Mouse (Mus musculus): ENCODE results near the gene Cldn34c1. TPM values are rescaled to one million over a fixed set of nuclear protein-coding genes. Genes with fewer than 3 reads are reported as not detected.
"Not testable (repeated sequence)": the region's sequence is repeated elsewhere in the genome, so short reads cannot be mapped to it uniquely, and the experiment has no call there.

Cldn34c1 gene
- total RNA-seq (2012; rRNA removed) (not detected in 2 replicates), total RNA-seq (2014; rRNA removed) (not detected in 2 replicates), polyA plus RNA-seq (2012; ENCODE audit: insufficient read length, low read depth) (not detected in 2 replicates)

DNA sequence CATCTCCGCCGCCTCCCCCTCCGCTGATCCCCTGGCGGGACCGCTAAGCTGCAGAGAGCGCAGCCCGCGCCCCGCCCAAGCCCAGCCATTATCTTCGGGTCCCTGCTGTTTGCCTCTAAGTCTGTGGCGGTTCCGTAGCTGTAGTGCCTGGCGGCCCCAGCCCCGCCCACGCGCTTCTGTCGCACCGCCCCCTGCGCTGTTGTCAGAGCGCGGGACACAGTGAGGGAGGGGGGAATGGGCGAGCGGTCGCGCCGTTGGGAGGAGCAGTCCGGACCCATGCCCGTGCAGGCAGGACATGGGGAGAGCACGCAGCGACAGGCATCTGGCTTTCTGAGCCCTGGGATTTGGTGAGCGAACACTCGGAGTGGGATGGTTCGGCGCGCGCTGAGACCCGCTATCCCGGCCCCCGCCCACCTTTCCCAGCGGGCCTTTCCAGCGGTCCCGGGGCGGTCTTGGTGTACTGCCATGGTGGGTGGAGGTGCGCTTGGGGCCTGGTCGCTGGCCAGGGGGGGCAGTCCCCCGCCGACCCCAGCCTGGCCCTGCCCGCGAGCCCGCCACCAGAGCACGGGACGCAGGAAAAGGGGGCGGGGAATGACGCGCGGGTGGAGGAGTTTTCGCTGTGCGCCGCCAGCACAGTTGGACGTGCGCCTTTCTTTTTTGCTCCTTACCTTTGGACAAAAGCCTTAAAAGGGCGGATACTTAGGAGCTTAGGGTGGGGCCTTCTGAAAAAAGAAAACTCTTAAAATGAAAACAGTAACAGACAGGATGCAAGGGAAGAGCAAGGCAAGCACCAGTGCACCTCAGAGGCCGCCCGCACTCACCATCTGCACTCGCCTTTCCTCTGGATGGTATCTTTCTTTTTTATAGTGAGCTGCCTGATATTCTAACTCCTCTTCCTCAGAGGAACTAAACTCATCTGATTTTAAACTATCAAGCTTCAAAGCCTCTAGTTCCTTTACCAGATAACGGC lies at the start of gene Cldn34c1:
Cldn34c1 (plus strand) TSS at position 205 of the 970 bp plus-strand sequence.
- Histone ChIP-seq H3K27ac (ENCODE audit: insufficient read depth, low read depth) (no peak within 1 kb of the TSS), H3K27me3 (replicated peaks) (no peaks in the 10 kb centered on the region), H3K4me1 (ENCODE audit: control insufficient read depth in 1 of 2, insufficient read depth in 2 of 2) (no peaks in the 10 kb centered on the region), H3K9ac (ENCODE audit: insufficient read depth, low read depth) (no peak within 1 kb of the TSS), H3K79me2 (replicated peaks; ENCODE audit: control insufficient read depth, extremely low read depth, insufficient read depth, poor library complexity, severe bottlenecking) (no peaks in the 10 kb centered on the region), H3K4me3 (replicated peaks in 1 of 3; ENCODE audit: low read depth in 2 of 3, low read length in 2 of 3, poor library complexity in 1 of 3) (no peak within 1 kb of the TSS), H3K4me2 (ENCODE audit: insufficient read depth, low read depth, poor library complexity, severe bottlenecking) (no peak within 1 kb of the TSS), H3K9me3 (replicated peaks; ENCODE audit: low read length) (peaks cover 6% of the 10 kb centered on the region), H3K36me3 (replicated peaks in 1 of 2; ENCODE audit: control insufficient read depth in 1 of 2, insufficient read depth in 1 of 2, low read length in 1 of 2) (no peaks in the 10 kb centered on the region)
- dilution Hi-C loops (cut with MboI; ENCODE audit: extremely low pct_ligation_motif_present, extremely low pct_unique_long_range_greater_than_20kb, low sequenced_read_pairs): no loop called here
- in situ Hi-C loops (cut with MboI; ENCODE audit: low pct_ligation_motif_present, low pct_unique_long_range_greater_than_20kb, low sequenced_read_pairs): no loop called here
- TF ChIP-seq POLR2AphosphoS2 (IDR thresholded peaks at IDR 0.05; ENCODE audit: low read depth, low read length): no peak
- TF ChIP-seq ELF1 (IDR thresholded peaks at IDR 0.05; ENCODE audit: low read depth, low read length): no peak
- DNase-seq (ENCODE audit: extremely low read depth): no peak

DNA sequence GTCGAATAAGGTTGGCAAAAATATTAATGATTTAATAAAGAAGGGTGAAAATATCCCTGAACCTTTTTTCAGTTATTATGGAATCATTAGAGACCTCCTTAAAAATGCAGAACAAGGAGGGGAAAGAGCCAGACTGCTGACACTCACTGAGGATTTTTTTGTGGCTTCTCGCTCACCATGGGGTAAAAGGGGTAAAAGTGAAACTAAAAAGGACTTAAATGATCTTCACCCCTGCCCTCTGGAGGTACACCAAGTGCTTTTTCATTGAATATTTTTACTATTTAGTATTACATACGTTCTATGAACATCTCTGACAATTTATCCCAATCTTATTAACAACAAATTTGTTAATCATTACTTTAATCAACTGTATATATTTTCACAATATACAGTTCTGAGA lies 15.9 kb upstream of the Cldn34c1 start:
- H3K79me2 ChIP-seq (replicated peaks; ENCODE audit: control insufficient read depth, extremely low read depth, insufficient read depth, poor library complexity, severe bottlenecking): no peaks in the 10 kb centered on the region
- no peak overlapping the region for H3K4me3 ChIP-seq (replicated peaks in 1 of 3; ENCODE audit: low read depth in 2 of 3, low read length in 2 of 3, poor library complexity in 1 of 3)
- dilution Hi-C loops (cut with MboI; ENCODE audit: extremely low pct_ligation_motif_present, extremely low pct_unique_long_range_greater_than_20kb, low sequenced_read_pairs): no loop called here

DNA sequence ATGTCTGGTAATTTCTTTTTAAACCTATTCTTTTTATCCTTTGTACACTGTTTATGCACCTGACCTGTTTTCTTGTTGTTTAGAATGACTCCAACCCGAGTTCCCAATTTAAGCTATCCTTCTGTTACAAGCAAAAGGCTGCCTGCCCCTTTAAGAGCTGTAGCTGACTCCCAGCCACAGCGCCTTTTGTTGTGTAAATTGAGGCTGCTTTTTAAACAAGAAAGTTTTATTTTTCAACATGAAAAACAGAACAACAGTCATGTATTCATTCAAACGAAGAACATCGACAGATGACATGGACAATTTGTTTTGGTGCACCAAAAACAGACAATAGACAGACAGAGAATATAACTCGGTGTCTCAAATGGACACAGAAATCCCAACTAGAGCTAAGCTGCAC lies 489 bp upstream of the Cldn34c1 start:
- H3K36me3 ChIP-seq (replicated peaks in 1 of 2; ENCODE audit: control insufficient read depth in 1 of 2, insufficient read depth in 1 of 2, low read length in 1 of 2); in situ Hi-C loops (cut with MboI; ENCODE audit: low pct_ligation_motif_present, low pct_unique_long_range_greater_than_20kb, low sequenced_read_pairs); H3K79me2 ChIP-seq (replicated peaks; ENCODE audit: control insufficient read depth, extremely low read depth, insufficient read depth, poor library complexity, severe bottlenecking); H3K9ac ChIP-seq (ENCODE audit: insufficient read depth, low read depth); H3K9me3 ChIP-seq (replicated peaks; ENCODE audit: low read length); H3K4me3 ChIP-seq (replicated peaks in 1 of 3; ENCODE audit: low read depth in 2 of 3, low read length in 2 of 3, poor library complexity in 1 of 3); DNase-seq (ENCODE audit: extremely low read depth); H3K4me2 ChIP-seq (ENCODE audit: insufficient read depth, low read depth, poor library complexity, severe bottlenecking); H3K27ac ChIP-seq (ENCODE audit: insufficient read depth, low read depth); H3K27me3 ChIP-seq (replicated peaks); dilution Hi-C loops (cut with MboI; ENCODE audit: extremely low pct_ligation_motif_present, extremely low pct_unique_long_range_greater_than_20kb, low sequenced_read_pairs); H3K4me1 ChIP-seq (ENCODE audit: control insufficient read depth in 1 of 2, insufficient read depth in 2 of 2): not testable (repeated sequence)

More for the DNA sequence above, 15.9 kb upstream of the Cldn34c1 start:
- Histone ChIP-seq H3K9ac (ENCODE audit: insufficient read depth, low read depth) (no peak overlapping the region), H3K4me1 (ENCODE audit: control insufficient read depth in 1 of 2, insufficient read depth in 2 of 2) (no peaks in the 10 kb centered on the region), H3K36me3 (replicated peaks in 1 of 2; ENCODE audit: control insufficient read depth in 1 of 2, insufficient read depth in 1 of 2, low read length in 1 of 2) (no peaks in the 10 kb centered on the region), H3K27me3 (replicated peaks) (no peaks in the 10 kb centered on the region), H3K9me3 (replicated peaks; ENCODE audit: low read length) (no peaks in the 10 kb centered on the region), H3K4me2 (ENCODE audit: insufficient read depth, low read depth, poor library complexity, severe bottlenecking) (no peak overlapping the region), H3K27ac (ENCODE audit: insufficient read depth, low read depth) (no peak overlapping the region)
- in situ Hi-C loops (cut with MboI; ENCODE audit: low pct_ligation_motif_present, low pct_unique_long_range_greater_than_20kb, low sequenced_read_pairs): no loop called here
- TF ChIP-seq USF1 (IDR thresholded peaks at IDR 0.05; ENCODE audit: low read depth, low read length) (no peak), CHD1 (IDR thresholded peaks at IDR 0.05; ENCODE audit: low read depth, low read length) (no peak), RAD21 (IDR thresholded peaks at IDR 0.05; ENCODE audit: low read depth, low read length) (no peak)
- DNase-seq (ENCODE audit: extremely low read depth): peak; percentile 0

DNA sequence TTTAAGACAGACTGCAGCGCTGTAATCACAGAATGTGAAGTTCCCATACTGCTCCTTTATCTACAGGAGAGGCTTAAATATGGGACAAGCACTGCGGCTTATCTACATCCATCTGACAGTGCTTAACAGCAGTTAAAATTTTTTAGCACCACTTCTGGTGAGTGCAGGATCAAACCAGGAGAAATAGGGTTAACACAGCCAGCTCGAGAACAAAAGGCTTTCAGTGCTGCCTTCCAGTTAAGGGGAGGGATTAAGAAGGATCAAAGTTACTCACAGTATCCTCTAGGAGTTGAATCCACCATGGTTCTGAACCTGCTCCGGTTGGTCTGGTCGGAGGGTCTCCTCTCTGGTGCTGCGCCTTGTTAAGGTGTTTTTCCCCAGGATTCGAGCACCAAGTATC lies 1.4 kb downstream of the Cldn34c1 start:
- H3K27ac ChIP-seq (ENCODE audit: insufficient read depth, low read depth); H3K9me3 ChIP-seq (replicated peaks; ENCODE audit: low read length); H3K4me1 ChIP-seq (ENCODE audit: control insufficient read depth in 1 of 2, insufficient read depth in 2 of 2); DNase-seq (ENCODE audit: extremely low read depth); H3K36me3 ChIP-seq (replicated peaks in 1 of 2; ENCODE audit: control insufficient read depth in 1 of 2, insufficient read depth in 1 of 2, low read length in 1 of 2); H3K9ac ChIP-seq (ENCODE audit: insufficient read depth, low read depth); H3K4me3 ChIP-seq (replicated peaks in 1 of 3; ENCODE audit: low read depth in 2 of 3, low read length in 2 of 3, poor library complexity in 1 of 3); H3K27me3 ChIP-seq (replicated peaks); H3K4me2 ChIP-seq (ENCODE audit: insufficient read depth, low read depth, poor library complexity, severe bottlenecking); in situ Hi-C loops (cut with MboI; ENCODE audit: low pct_ligation_motif_present, low pct_unique_long_range_greater_than_20kb, low sequenced_read_pairs); dilution Hi-C loops (cut with MboI; ENCODE audit: extremely low pct_ligation_motif_present, extremely low pct_unique_long_range_greater_than_20kb, low sequenced_read_pairs); H3K79me2 ChIP-seq (replicated peaks; ENCODE audit: control insufficient read depth, extremely low read depth, insufficient read depth, poor library complexity, severe bottlenecking): not testable (repeated sequence)

DNA sequence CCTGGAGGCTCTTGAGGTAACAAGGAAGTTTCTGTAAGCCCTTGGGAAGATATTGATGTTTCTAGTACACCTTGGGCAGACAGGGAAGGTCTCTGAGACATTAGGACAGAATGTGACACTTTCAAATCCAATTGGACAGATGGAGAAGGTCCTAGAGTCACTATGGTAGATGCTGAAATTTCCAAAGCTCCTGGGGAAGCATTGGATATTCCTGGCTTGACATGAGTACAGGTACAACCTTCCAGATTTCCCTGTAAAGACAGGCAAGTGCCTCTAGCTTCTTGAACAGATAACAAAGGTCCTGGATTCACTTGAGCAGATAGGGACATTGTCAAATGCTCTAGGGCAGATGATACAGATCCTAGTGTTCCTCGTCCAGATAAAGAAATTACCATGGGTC lies 119.1 kb downstream of the Cldn34c1 start, which contains the start of gene Srsx:
Srsx (minus strand) TSS at position 101 of the 400 bp plus-strand sequence.
- H3K27ac ChIP-seq (ENCODE audit: insufficient read depth, low read depth); dilution Hi-C loops (cut with MboI; ENCODE audit: extremely low pct_ligation_motif_present, extremely low pct_unique_long_range_greater_than_20kb, low sequenced_read_pairs); H3K4me1 ChIP-seq (ENCODE audit: control insufficient read depth in 1 of 2, insufficient read depth in 2 of 2); H3K9ac ChIP-seq (ENCODE audit: insufficient read depth, low read depth); H3K27me3 ChIP-seq (replicated peaks); H3K79me2 ChIP-seq (replicated peaks; ENCODE audit: control insufficient read depth, extremely low read depth, insufficient read depth, poor library complexity, severe bottlenecking); H3K4me3 ChIP-seq (replicated peaks in 1 of 3; ENCODE audit: low read depth in 2 of 3, low read length in 2 of 3, poor library complexity in 1 of 3); H3K36me3 ChIP-seq (replicated peaks in 1 of 2; ENCODE audit: control insufficient read depth in 1 of 2, insufficient read depth in 1 of 2, low read length in 1 of 2); H3K4me2 ChIP-seq (ENCODE audit: insufficient read depth, low read depth, poor library complexity, severe bottlenecking); in situ Hi-C loops (cut with MboI; ENCODE audit: low pct_ligation_motif_present, low pct_unique_long_range_greater_than_20kb, low sequenced_read_pairs); H3K9me3 ChIP-seq (replicated peaks; ENCODE audit: low read length); DNase-seq (ENCODE audit: extremely low read depth): not testable (repeated sequence)
